Comparison of ENCODE assay signal across 32 mouse cellular contexts in the genomic region with DNA sequence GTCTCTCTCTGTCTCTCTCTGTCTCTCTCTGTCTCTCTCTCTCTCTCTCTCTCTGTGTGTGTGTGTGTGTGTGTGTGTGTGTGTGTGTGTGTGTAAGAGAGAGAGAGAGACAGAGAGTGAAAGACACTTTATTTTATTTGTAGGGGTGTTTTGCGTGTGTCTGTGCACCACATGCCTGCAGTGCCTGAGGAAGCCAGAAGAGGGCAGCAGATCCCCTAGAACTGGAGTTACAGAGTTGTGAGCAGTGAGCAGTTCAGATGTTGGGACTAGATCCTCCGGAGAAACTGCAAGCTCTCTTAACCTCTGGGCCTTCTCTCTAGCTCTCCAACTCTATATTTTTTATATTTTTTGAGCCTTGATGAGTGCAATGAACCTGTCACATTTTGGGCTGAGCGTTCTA. TPM values are rescaled to one million over a fixed set of nuclear protein-coding genes. Genes with fewer than 3 reads are reported as not detected.
A peak's percentile ranks its signal among the peaks of the same experiment; 100 is the strongest.
DNase-seq lines count a peak whose midpoint lies in the region; ATAC-seq and TF ChIP-seq lines count a peak whose summit lies in the region.
"Not testable (repeated sequence)": the region's sequence is repeated elsewhere in the genome, so short reads cannot be mapped to it uniquely, and the experiment has no call there.
"Had no signal": no experiment of that assay in that cellular context is flagged by ENCODE, and none has a peak within 500 bp of the region (broad histone marks: within the 10 kb centered on the region; RNA-seq: fewer than 3 reads in every experiment).

No protein-coding gene starts in this region.

- not testable (repeated sequence) for TF ChIP-seq POLR2A in CH12.LX (IDR thresholded peaks at IDR 0.05; ENCODE audit: low read depth, low read length)

- not testable (repeated sequence) for H3K9me3 ChIP-seq in CH12.LX (replicated peaks; ENCODE audit: low read length); hindbrain, embryonic 11.5 days (ENCODE audit: control insufficient read depth, low read length); lung, postnatal 0 days (ENCODE audit: low read length)

- CTCF ChIA-PET in Patski (lab: Charles Lee): not testable (repeated sequence)

- dilution Hi-C loops in CH12.LX (cut with MboI; ENCODE audit: extremely low pct_ligation_motif_present, extremely low pct_unique_long_range_greater_than_20kb, low sequenced_read_pairs): not testable (repeated sequence)

- POLR2A ChIA-PET in Patski (lab: Charles Lee): not testable (repeated sequence)

- TF ChIP-seq EP300 in CH12.LX (IDR thresholded peaks at IDR 0.05; ENCODE audit: low read length); lung, postnatal 0 days (IDR thresholded peaks at IDR 0.05): not testable (repeated sequence)

- not testable (repeated sequence) for H3K36me3 ChIP-seq in CH12.LX (replicated peaks in 1 of 2; ENCODE audit: control insufficient read depth in 1 of 2, insufficient read depth in 1 of 2, low read length in 1 of 2); hindbrain, embryonic 11.5 days (ENCODE audit: control insufficient read depth, insufficient read depth, low read length); lung, postnatal 0 days (ENCODE audit: insufficient read depth, low read length)

- H3K27ac ChIP-seq in CH12.LX (ENCODE audit: insufficient read depth, low read depth); hindbrain, embryonic 11.5 days (ENCODE audit: low read depth, low read length); layer of hippocampus, adult 2 months; lung, postnatal 0 days (ENCODE audit: low read length): not testable (repeated sequence)

- DNase-seq in CH12.LX (ENCODE audit: extremely low read depth): peak; percentile 8
- not testable (repeated sequence) for DNase-seq in Patski (ENCODE audit: low read depth, low spot score); layer of hippocampus, adult 2 months (ENCODE audit: low spot score in 2 of 2); lung, postnatal 0 days (ENCODE audit: low spot score)
- peak; percentile 8 for DNase-seq in cerebellum, postnatal 10 days
- peak; percentile 11 for DNase-seq in hindbrain, embryonic 11.5 days (ENCODE audit: low spot score)
- peak; percentile 46 for DNase-seq in testis, postnatal 10 days (ENCODE audit: low spot score)

- ATAC-seq in Patski; hindbrain, embryonic 11.5 days (ENCODE audit: low FRiP score); lung, postnatal 0 days: not testable (repeated sequence)

- H3K4me2 ChIP-seq in CH12.LX (ENCODE audit: insufficient read depth, low read depth, poor library complexity, severe bottlenecking); hindbrain, embryonic 11.5 days (replicated peaks; ENCODE audit: low read depth, low read length); lung, postnatal 0 days (replicated peaks; ENCODE audit: low read depth, low read length): not testable (repeated sequence)

- peak in 1 of 2 experiments; percentile 41; a peak in 1 of 4 replicates for TF ChIP-seq CTCF in CH12.LX (conservative IDR thresholded peaks at IDR 0.05 in 1 of 2, IDR thresholded peaks at IDR 0.05 in 1 of 2; ENCODE audit: low read depth in 2 of 2, low read length in 2 of 2)
- peak; percentile 51 for TF ChIP-seq CTCF in Patski (IDR thresholded peaks at IDR 0.05)
- TF ChIP-seq CTCF in layer of hippocampus, adult 2 months (conservative IDR thresholded peaks at IDR 0.05): peak; percentile 20; the same call in 1 of the 2 replicates
- peak; percentile 39 for TF ChIP-seq CTCF in lung, postnatal 0 days (IDR thresholded peaks at IDR 0.05)

- TF ChIP-seq RAD21 in CH12.LX (IDR thresholded peaks at IDR 0.05; ENCODE audit: low read depth, low read length): peak; percentile 38

- H3K4me1 ChIP-seq in CH12.LX (ENCODE audit: control insufficient read depth in 1 of 2, insufficient read depth in 2 of 2); hindbrain, embryonic 11.5 days (replicated peaks; ENCODE audit: control insufficient read depth, insufficient read depth, low read length); lung, postnatal 0 days (ENCODE audit: insufficient read depth, low read depth, low read length): not testable (repeated sequence)

- H3K4me3 ChIP-seq in CH12.LX (replicated peaks in 1 of 3; ENCODE audit: low read depth in 2 of 3, low read length in 2 of 3, poor library complexity in 1 of 3); hindbrain, embryonic 11.5 days (ENCODE audit: low read depth, low read length); layer of hippocampus, adult 2 months; lung, postnatal 0 days (ENCODE audit: low read depth, low read length): not testable (repeated sequence)

- not testable (repeated sequence) for H3K79me2 ChIP-seq in CH12.LX (replicated peaks; ENCODE audit: control insufficient read depth, extremely low read depth, insufficient read depth, poor library complexity, severe bottlenecking)

- H3K27me3 ChIP-seq in CH12.LX (replicated peaks); hindbrain, embryonic 11.5 days (ENCODE audit: control insufficient read depth, insufficient read depth, low read length); lung, postnatal 0 days (replicated peaks; ENCODE audit: insufficient read depth, low read length): not testable (repeated sequence)
- peaks cover 44% of the 10 kb centered on the region for H3K27me3 ChIP-seq in Patski

- not testable (repeated sequence) for H3K9ac ChIP-seq in CH12.LX (ENCODE audit: insufficient read depth, low read depth); hindbrain, embryonic 11.5 days (ENCODE audit: low read depth, low read length); lung, postnatal 0 days (replicated peaks; ENCODE audit: low read depth)

- 94% methylated on average over 3 of the region's 3 CpGs for WGBS in hindbrain, embryonic 11.5 days
- 92% methylated on average over 3 of the region's 3 CpGs for WGBS in lung, postnatal 0 days

- in situ Hi-C loops in CH12.LX (cut with MboI; ENCODE audit: low pct_ligation_motif_present, low pct_unique_long_range_greater_than_20kb, low sequenced_read_pairs); Patski (cut with MboI; ENCODE audit: low pct_unique_long_range_greater_than_20kb): not testable (repeated sequence)

TF ChIP-seq in CH12.LX, 34 proteins besides CTCF, POLR2A, EP300 and RAD21:
- TF ChIP-seq SMC3 (IDR thresholded peaks at IDR 0.05; ENCODE audit: low read depth, low read length): peak; percentile 40

RNA-seq across cellular contexts. Expression of gene 4933428M09Rik, which starts 12.5 kb away (rescaled TPM):
- 0.17 TPM in 1 of 2 replicates, not detected in the other for total RNA-seq in CH12.LX (2012; rRNA removed)
- total RNA-seq in CH12.LX (2014; rRNA removed): not detected in 2 replicates
- not detected in 2 replicates for polyA plus RNA-seq in CH12.LX (2012; ENCODE audit: insufficient read length, low read depth)
- polyA plus RNA-seq in Patski (2021): not detected
- not detected in 2 replicates for polyA plus RNA-seq in hindbrain, embryonic 11.5 days (2014; fragmentation: Nextera tagmentation; extraction: Ambion mirVana)
- not detected for total RNA-seq in layer of hippocampus, adult 2 months (2021)
- 0.13 TPM in 1 of 2 replicates, not detected in the other for polyA plus RNA-seq in lung, postnatal 0 days (2015; fragmentation: Nextera tagmentation; extraction: Ambion mirVana)
- total RNA-seq: adrenal gland, adult 8-10 months; gastrocnemius, adult 18-20 months; gastrocnemius, postnatal 4 days; hematopoietic stem cell, adult 5-6 weeks; layer of hippocampus, postnatal 10 days; left cerebral cortex, adult 2 months; left cerebral cortex, postnatal 36 days; megakaryocyte, adult 5-6 weeks; monocyte, adult 5-6 weeks; neutrophil, adult 5-6 weeks had no signal
- polyA plus RNA-seq: activated CD4-positive, CD25-positive, alpha-beta regulatory T cell, adult 4 months; CD4-positive, CD25-positive, alpha-beta regulatory T cell, adult 4 months; cerebellum, adult 2 months; embryonic facial prominence, embryonic 13.5 days; erythroblast, embryonic 14.5 days; forebrain, embryonic 12.5 days; heart, embryonic 15.5 days; hindbrain, embryonic 16.5 days; kidney, embryonic 16.5 days; large intestine, adult 2 months; limb, embryonic 14.5 days; liver, embryonic 16.5 days; midbrain, embryonic 12.5 days; small intestine, adult 2 months; stomach, embryonic 16.5 days had no signal

RNA-seq across cellular contexts. Expression of gene Mum1l1, which starts 18.3 kb away (rescaled TPM):
- 3.7 and 3.9 TPM in 2 replicates for total RNA-seq in CH12.LX (2012; rRNA removed)
- 15.0 and 15.5 TPM in 2 replicates for total RNA-seq in CH12.LX (2014; rRNA removed)
- 4.4 and 4.5 TPM in 2 replicates for polyA plus RNA-seq in CH12.LX (2012; ENCODE audit: insufficient read length, low read depth)
- 1.8 TPM for polyA plus RNA-seq in Patski (2021)
- polyA plus RNA-seq in hindbrain, embryonic 11.5 days (2014; fragmentation: Nextera tagmentation; extraction: Ambion mirVana): 17.1 and 18.3 TPM in 2 replicates
- 1 to 10 TPM; 4.0 to 5.2 TPM for total RNA-seq in layer of hippocampus, adult 2 months (2021)
- polyA plus RNA-seq in lung, postnatal 0 days (2015; fragmentation: Nextera tagmentation; extraction: Ambion mirVana): 14.6 and 17.2 TPM in 2 replicates
- total RNA-seq: megakaryocyte, adult 5-6 weeks; monocyte, adult 5-6 weeks; neutrophil, adult 5-6 weeks had no signal
- polyA plus RNA-seq: activated CD4-positive, CD25-positive, alpha-beta regulatory T cell, adult 4 months; CD4-positive, CD25-positive, alpha-beta regulatory T cell, adult 4 months; erythroblast, embryonic 14.5 days had no signal
